Mouse (Mus musculus): ENCODE results near the gene Lhpp. TPM values are rescaled to one million over a fixed set of nuclear protein-coding genes. Genes with fewer than 3 reads are reported as not detected.

Lhpp gene
- polyA plus RNA-seq, 1 experiment from 2014 or later: 47.8 TPM

DNA sequence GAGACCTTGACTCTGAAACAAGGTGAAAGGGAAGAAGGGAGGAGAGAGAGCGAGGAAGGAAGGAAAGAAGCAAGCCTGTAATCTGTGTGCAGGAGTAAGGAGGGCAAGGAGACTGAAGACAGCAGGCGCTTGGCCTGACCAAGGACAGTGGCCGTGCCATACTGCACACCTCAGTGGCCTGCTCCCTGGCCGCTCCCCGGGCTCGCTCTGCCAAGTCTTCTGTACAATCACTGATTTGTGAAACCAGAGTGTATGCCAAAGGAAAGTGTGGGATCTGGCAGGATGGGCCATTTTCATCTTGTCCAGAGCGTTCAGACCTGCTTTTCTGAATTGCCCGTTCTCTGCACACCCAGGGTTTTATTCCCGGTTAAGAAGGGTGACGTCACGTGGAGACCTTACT, 70.9 kb downstream of the Lhpp start:
- H3K4me3 ChIP-seq (ENCODE audit: low read length): no peak overlapping the region
- H3K27ac ChIP-seq (ENCODE audit: low read length): no peak overlapping the region
- WGBS: 86% methylated on average over 11 of the region's 11 CpGs
- no peak overlapping the region for H3K9ac ChIP-seq (ENCODE audit: low read depth, low read length)
- H3K4me2 ChIP-seq (ENCODE audit: low read depth, low read length): no peak overlapping the region
- H3K36me3 ChIP-seq (ENCODE audit: control insufficient read depth, insufficient read depth, low read length): no peaks in the 10 kb centered on the region
- no peak for ATAC-seq
- H3K4me1 ChIP-seq (ENCODE audit: control insufficient read depth, insufficient read depth, low read length): no peaks in the 10 kb centered on the region
- H3K9me3 ChIP-seq (ENCODE audit: control insufficient read depth, low read length): no peaks in the 10 kb centered on the region
- H3K27me3 ChIP-seq (replicated peaks; ENCODE audit: control insufficient read depth, insufficient read depth, low read length): no peaks in the 10 kb centered on the region

DNA sequence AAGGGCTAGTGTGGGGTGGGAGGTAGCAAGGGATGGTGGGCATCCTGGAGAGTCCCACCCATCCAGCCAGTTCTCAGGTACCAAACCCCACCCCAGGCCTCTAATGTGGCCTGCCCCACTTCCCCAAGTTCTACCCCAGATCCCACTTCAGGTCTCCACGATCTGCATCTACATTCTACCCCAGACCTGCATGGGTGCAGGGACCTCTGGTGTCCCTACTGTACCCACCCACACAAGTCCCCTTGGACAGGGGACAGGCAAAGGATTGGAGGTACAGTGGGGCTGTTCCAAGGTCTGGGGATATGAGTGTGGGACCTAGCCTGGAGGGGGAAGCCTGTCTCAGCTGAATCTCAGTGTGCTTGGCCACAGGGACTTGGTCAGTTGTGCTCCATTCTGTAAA, 71.4 kb downstream of the Lhpp start:
- no peak overlapping the region for H3K9ac ChIP-seq (ENCODE audit: low read depth, low read length)
- 76% methylated on average over 1 of the region's 1 CpGs for WGBS
- H3K27ac ChIP-seq (ENCODE audit: low read length): no peak overlapping the region
- no peaks in the 10 kb centered on the region for H3K9me3 ChIP-seq (ENCODE audit: control insufficient read depth, low read length)
- H3K27me3 ChIP-seq (replicated peaks; ENCODE audit: control insufficient read depth, insufficient read depth, low read length): no peaks in the 10 kb centered on the region
- H3K36me3 ChIP-seq (ENCODE audit: control insufficient read depth, insufficient read depth, low read length): no peaks in the 10 kb centered on the region
- no peaks in the 10 kb centered on the region for H3K4me1 ChIP-seq (ENCODE audit: control insufficient read depth, insufficient read depth, low read length)
- H3K4me3 ChIP-seq (ENCODE audit: low read length): no peak overlapping the region
- no peak overlapping the region for H3K4me2 ChIP-seq (ENCODE audit: low read depth, low read length)
- no peak for ATAC-seq

DNA sequence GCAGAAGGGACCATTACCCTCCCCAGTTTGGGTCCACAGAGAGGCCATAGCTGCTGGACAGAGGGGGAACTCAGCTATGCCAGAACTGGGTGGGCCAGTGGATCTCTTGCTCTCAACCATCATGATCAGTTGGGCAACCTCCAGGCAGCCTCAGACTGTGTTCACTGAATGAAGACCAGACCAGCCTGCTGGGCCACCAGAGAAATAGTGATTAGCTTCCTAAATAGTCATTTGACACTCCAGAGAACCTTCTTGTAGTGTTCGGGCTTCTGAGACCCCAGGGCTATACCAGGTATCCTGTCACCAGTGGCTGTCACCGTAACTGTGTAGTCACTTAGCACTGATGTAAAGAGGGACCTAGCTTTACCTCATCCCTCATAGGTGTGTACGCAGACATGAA, 71.9 kb downstream of the Lhpp start:
- Histone ChIP-seq H3K4me1 (ENCODE audit: control insufficient read depth, insufficient read depth, low read length) (no peaks in the 10 kb centered on the region), H3K27ac (ENCODE audit: low read length) (no peak overlapping the region), H3K27me3 (replicated peaks; ENCODE audit: control insufficient read depth, insufficient read depth, low read length) (no peaks in the 10 kb centered on the region), H3K4me3 (ENCODE audit: low read length) (no peak overlapping the region), H3K36me3 (ENCODE audit: control insufficient read depth, insufficient read depth, low read length) (no peaks in the 10 kb centered on the region), H3K9ac (ENCODE audit: low read depth, low read length) (no peak overlapping the region), H3K9me3 (ENCODE audit: control insufficient read depth, low read length) (no peaks in the 10 kb centered on the region), H3K4me2 (ENCODE audit: low read depth, low read length) (no peak overlapping the region)
- no peak for ATAC-seq
- WGBS: 92% methylated on average over 3 of the region's 3 CpGs

DNA sequence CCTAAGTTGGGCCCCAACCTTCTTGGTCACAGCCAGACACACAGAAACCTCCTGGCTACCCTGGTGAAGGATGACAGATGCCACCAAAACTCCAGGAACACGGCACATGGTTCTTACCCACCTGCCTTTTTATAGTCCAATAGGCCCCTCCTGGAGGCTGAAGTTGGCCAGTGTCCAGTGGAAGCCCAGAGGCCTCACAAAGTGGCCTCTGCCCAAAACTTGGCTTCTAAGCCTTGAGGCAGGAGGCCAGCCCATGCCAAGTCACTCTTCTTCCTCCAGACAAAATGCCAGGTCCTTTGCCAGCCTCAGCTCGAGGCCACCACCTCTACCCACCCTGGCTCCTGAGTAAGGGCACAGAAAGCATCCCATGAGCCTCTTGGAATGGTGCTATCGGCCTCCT, 72.5 kb downstream of the Lhpp start:
- no peak overlapping the region for H3K4me3 ChIP-seq (ENCODE audit: low read length)
- H3K9ac ChIP-seq (ENCODE audit: low read depth, low read length): no peak overlapping the region

DNA sequence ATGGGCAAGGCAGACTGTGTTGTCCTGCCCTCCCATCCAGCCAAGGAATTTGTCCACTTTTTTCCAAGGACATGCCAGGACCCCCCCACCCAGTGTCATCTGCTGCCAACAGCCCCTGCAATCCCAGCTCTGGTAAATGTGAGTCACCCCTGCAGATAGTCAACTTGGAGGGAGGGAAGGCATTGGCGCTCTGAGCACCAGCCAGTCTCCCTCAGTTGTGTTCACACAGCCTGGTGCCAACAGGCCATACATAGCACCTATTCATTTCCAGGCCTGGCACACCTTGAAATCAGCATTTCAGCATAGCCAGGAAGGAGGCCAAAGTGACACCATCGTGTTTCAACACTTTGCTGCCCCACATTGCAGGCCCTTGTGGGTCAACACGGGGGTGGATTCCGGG, 73.5 kb downstream of the Lhpp start:
- Histone ChIP-seq H3K36me3 (ENCODE audit: control insufficient read depth, insufficient read depth, low read length) (no peaks in the 10 kb centered on the region), H3K9me3 (ENCODE audit: control insufficient read depth, low read length) (no peaks in the 10 kb centered on the region), H3K27me3 (replicated peaks; ENCODE audit: control insufficient read depth, insufficient read depth, low read length) (no peaks in the 10 kb centered on the region), H3K27ac (ENCODE audit: low read length) (no peak overlapping the region), H3K9ac (ENCODE audit: low read depth, low read length) (no peak overlapping the region), H3K4me3 (ENCODE audit: low read length) (no peak overlapping the region), H3K4me2 (ENCODE audit: low read depth, low read length) (no peak overlapping the region), H3K4me1 (ENCODE audit: control insufficient read depth, insufficient read depth, low read length) (peaks cover 8% of the 10 kb centered on the region)
- 89% methylated on average over 4 of the region's 4 CpGs for WGBS
- no peak for ATAC-seq

More for the DNA sequence above, 72.5 kb downstream of the Lhpp start:
- 74% methylated on average over 3 of the region's 3 CpGs for WGBS
- Histone ChIP-seq H3K4me1 (ENCODE audit: control insufficient read depth, insufficient read depth, low read length) (peaks cover 2% of the 10 kb centered on the region; the same call in 1 of the 2 replicates), H3K4me2 (ENCODE audit: low read depth, low read length) (no peak overlapping the region), H3K36me3 (ENCODE audit: control insufficient read depth, insufficient read depth, low read length) (no peaks in the 10 kb centered on the region), H3K9me3 (ENCODE audit: control insufficient read depth, low read length) (no peaks in the 10 kb centered on the region), H3K27me3 (replicated peaks; ENCODE audit: control insufficient read depth, insufficient read depth, low read length) (no peaks in the 10 kb centered on the region), H3K27ac (ENCODE audit: low read length) (no peak overlapping the region)
- ATAC-seq: no peak

DNA sequence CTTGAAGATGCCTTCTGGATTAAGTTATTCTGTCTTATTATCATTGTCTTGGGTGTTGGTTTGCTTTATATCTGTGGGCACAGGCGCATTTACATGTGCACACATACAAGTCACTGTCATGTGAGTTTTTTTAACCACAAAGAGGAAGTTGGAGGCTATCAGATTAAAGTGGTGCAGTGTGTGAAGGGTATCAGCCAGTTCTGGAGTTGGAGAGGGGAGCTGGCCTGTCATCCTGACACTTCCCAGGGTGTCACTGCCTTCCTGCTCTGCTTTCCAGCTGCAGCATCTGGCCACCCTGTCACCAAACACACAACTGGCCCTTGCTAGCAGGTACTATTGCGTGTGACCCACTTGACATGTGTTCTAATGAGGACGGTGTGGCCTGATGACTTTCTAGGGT, 76.1 kb downstream of the Lhpp start:
- Histone ChIP-seq H3K4me3 (ENCODE audit: low read length) (no peak overlapping the region), H3K27ac (ENCODE audit: low read length) (no peak overlapping the region), H3K4me2 (ENCODE audit: low read depth, low read length) (no peak overlapping the region), H3K27me3 (replicated peaks; ENCODE audit: control insufficient read depth, insufficient read depth, low read length) (no peaks in the 10 kb centered on the region), H3K4me1 (ENCODE audit: control insufficient read depth, insufficient read depth, low read length) (peaks cover 11% of the 10 kb centered on the region), H3K9me3 (ENCODE audit: control insufficient read depth, low read length) (no peaks in the 10 kb centered on the region), H3K9ac (ENCODE audit: low read depth, low read length) (no peak overlapping the region), H3K36me3 (ENCODE audit: control insufficient read depth, insufficient read depth, low read length) (no peaks in the 10 kb centered on the region)
- no peak for ATAC-seq
- 86% methylated on average over 3 of the region's 3 CpGs for WGBS

DNA sequence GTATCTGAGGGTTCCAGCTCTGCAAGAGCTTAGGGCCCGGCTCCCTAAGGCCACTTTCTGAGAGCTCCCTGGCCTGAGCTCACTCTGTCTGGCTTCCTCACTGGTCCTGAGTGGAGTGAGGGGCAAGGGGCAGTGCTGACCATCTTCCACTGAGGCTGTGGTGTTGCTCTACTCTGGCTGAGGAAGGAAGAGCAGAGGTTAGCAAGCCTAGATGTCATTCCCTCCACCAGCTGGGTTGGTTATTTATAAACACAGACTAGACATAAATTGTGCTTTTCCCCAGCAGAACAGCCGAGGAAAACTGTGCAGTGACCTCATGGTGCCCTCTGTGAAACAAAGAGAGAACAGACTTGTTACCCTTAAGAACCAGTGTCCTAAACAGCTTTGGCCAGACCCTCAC, 77.5 kb downstream of the Lhpp start:
- Histone ChIP-seq H3K27me3 (replicated peaks; ENCODE audit: control insufficient read depth, insufficient read depth, low read length) (no peaks in the 10 kb centered on the region), H3K4me3 (ENCODE audit: low read length) (no peak overlapping the region), H3K4me2 (ENCODE audit: low read depth, low read length) (no peak overlapping the region), H3K27ac (ENCODE audit: low read length) (0 out of 2 replicates have a peak overlapping the region, but pooled peaks have one; percentile 6), H3K9me3 (ENCODE audit: control insufficient read depth, low read length) (no peaks in the 10 kb centered on the region), H3K36me3 (ENCODE audit: control insufficient read depth, insufficient read depth, low read length) (no peaks in the 10 kb centered on the region), H3K9ac (ENCODE audit: low read depth, low read length) (0 out of 2 replicates have a peak overlapping the region, but pooled peaks have one; percentile 4), H3K4me1 (ENCODE audit: control insufficient read depth, insufficient read depth, low read length) (peaks cover 11% of the 10 kb centered on the region)
- WGBS: 35% methylated on average over 2 of the region's 2 CpGs
- ATAC-seq: no peak

DNA sequence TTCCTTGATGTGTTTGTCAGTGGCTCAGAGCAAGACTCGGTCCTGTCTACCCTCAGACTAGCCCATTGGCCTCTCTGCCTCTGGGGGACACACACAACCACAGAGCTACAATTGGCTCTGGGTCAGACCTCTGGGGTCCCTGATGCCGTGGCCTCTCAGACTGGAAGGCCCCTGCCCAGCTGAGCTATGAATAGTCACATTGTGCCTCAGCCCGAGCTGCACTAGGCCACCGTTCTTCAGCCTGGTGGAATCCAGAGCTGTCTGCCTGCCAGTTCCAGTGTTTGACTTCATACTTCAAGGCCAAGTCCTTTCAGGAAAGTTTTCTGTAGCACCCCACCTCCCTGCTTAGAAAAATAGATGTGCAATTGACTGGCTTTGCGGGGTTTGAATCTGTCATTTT, 78.3 kb downstream of the Lhpp start:
- H3K36me3 ChIP-seq (ENCODE audit: control insufficient read depth, insufficient read depth, low read length): no peaks in the 10 kb centered on the region
- H3K4me2 ChIP-seq (ENCODE audit: low read depth, low read length): no peak overlapping the region
- no peak overlapping the region for H3K4me3 ChIP-seq (ENCODE audit: low read length)
- 55% methylated on average over 5 of the region's 5 CpGs for WGBS
- peaks cover 11% of the 10 kb centered on the region for H3K4me1 ChIP-seq (ENCODE audit: control insufficient read depth, insufficient read depth, low read length)
- no peak overlapping the region for H3K27ac ChIP-seq (ENCODE audit: low read length)
- H3K9me3 ChIP-seq (ENCODE audit: control insufficient read depth, low read length): no peaks in the 10 kb centered on the region
- no peaks in the 10 kb centered on the region for H3K27me3 ChIP-seq (replicated peaks; ENCODE audit: control insufficient read depth, insufficient read depth, low read length)
- no peak overlapping the region for H3K9ac ChIP-seq (ENCODE audit: low read depth, low read length)
- no peak for ATAC-seq

DNA sequence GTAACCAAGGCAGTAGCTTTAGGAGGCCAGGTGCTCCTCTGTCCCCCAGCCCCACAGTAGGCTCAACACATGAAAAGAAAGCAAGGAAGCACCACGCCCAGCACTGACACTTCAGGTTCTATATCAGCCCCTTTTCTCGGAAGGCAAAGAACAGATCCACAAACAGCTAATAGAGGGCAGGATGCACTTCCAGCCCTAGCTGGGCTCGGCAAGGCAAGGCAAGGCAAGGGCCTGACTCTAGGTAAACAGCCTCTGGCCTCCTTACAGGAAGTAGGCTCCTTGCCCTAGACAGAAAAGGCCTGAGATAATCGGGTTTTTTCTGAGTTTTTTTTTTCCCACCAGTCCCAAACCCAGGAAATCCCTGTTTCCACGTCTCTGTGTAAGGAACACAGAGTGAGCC, 79.3 kb downstream of the Lhpp start:
- Histone ChIP-seq H3K9me3 (ENCODE audit: control insufficient read depth, low read length) (no peaks in the 10 kb centered on the region), H3K9ac (ENCODE audit: low read depth, low read length) (no peak overlapping the region), H3K4me3 (ENCODE audit: low read length) (no peak overlapping the region), H3K27ac (ENCODE audit: low read length) (no peak overlapping the region), H3K27me3 (replicated peaks; ENCODE audit: control insufficient read depth, insufficient read depth, low read length) (no peaks in the 10 kb centered on the region), H3K4me1 (ENCODE audit: control insufficient read depth, insufficient read depth, low read length) (peaks cover 11% of the 10 kb centered on the region), H3K36me3 (ENCODE audit: control insufficient read depth, insufficient read depth, low read length) (no peaks in the 10 kb centered on the region), H3K4me2 (ENCODE audit: low read depth, low read length) (no peak overlapping the region)
- ATAC-seq: no peak
- 52% methylated on average over 5 of the region's 5 CpGs for WGBS

DNA sequence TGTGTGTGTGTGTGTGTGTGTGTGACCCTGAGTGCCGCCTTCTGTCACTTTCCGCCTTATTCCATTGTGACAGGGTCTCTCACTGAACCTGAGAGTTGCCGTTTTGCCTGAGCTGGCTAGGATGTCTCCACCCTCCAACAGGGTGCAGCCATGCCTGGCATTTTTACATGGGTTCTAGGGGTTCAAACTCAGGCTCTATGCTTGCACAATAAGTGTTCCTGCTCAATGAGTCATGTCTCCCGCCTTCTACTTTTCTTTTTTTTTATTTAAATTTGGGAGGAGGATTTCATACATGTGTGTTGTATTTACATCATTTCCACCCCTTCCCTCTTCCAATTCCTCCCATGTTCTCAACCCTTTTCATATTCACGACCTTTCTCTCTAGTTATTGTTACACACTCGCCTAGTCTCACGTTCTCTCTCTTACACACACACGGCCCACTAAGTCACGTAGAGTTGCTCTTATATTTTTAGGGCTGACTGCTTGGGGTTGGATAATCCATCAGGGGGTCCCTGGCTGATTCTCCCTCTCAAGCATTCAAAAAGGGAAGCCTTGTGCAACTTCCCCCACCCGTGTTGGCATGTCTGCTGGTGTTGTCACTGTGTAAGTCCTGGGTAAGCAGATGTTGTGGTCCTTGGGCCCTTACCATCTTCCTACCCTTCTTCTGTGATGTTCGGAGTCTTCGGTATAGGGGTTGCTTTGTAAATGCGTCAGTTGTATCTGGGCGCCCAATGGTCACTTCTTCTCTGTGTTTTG, 80.5 kb downstream of the Lhpp start:
- no peak overlapping the region for H3K4me3 ChIP-seq (ENCODE audit: low read length)
- no peak overlapping the region for H3K27ac ChIP-seq (ENCODE audit: low read length)
- H3K36me3 ChIP-seq (ENCODE audit: control insufficient read depth, insufficient read depth, low read length): no peaks in the 10 kb centered on the region
- peaks cover 11% of the 10 kb centered on the region for H3K4me1 ChIP-seq (ENCODE audit: control insufficient read depth, insufficient read depth, low read length)
- no peaks in the 10 kb centered on the region for H3K27me3 ChIP-seq (replicated peaks; ENCODE audit: control insufficient read depth, insufficient read depth, low read length)
- H3K9ac ChIP-seq (ENCODE audit: low read depth, low read length): no peak overlapping the region
- no peak overlapping the region for H3K4me2 ChIP-seq (ENCODE audit: low read depth, low read length)
- H3K9me3 ChIP-seq (ENCODE audit: control insufficient read depth, low read length): no peaks in the 10 kb centered on the region
- WGBS: 93% methylated on average over 14 of the region's 14 CpGs
- ATAC-seq: no peak
